Mouse (Mus musculus): ENCODE measurements around the gene Gpha2. TPM values are rescaled to one million over a fixed set of nuclear protein-coding genes. Genes with fewer than 3 reads are reported as not detected.

Gpha2 gene
- 0.25 and 1.1 TPM in 2 replicates for polyA plus RNA-seq (2012; rRNA removed; ENCODE audit: low replicate concordance)

DNA sequence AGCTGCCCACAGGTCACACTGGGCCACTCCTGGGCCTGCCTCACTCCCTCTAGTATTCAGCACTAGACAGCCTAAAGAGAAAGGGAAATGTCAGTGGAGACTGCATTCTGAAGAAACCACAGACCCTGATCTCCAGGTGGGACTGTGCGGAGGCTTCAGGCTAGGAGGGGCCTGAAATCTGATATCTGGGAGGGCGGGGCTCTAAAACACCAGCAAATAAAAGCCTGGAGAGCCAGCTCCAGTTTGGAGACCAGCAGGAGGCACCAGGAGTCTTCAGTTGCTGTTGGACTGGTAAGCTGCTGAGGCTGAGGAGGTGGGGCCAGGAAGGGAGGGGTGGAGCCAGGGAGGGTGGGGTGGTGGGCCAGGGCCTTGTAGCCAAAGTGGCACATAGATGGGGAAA, at the start of gene Gpha2:
Gpha2 (plus strand) TSS at position 246 of the 400 bp plus-strand sequence.

GRCm38 (mm10) chr19:6184131-6184530, 42.0 kb upstream of the Gpha2 start, which contains the start of gene Majin:
Majin (plus strand) TSS chr19:6184388.

DNA sequence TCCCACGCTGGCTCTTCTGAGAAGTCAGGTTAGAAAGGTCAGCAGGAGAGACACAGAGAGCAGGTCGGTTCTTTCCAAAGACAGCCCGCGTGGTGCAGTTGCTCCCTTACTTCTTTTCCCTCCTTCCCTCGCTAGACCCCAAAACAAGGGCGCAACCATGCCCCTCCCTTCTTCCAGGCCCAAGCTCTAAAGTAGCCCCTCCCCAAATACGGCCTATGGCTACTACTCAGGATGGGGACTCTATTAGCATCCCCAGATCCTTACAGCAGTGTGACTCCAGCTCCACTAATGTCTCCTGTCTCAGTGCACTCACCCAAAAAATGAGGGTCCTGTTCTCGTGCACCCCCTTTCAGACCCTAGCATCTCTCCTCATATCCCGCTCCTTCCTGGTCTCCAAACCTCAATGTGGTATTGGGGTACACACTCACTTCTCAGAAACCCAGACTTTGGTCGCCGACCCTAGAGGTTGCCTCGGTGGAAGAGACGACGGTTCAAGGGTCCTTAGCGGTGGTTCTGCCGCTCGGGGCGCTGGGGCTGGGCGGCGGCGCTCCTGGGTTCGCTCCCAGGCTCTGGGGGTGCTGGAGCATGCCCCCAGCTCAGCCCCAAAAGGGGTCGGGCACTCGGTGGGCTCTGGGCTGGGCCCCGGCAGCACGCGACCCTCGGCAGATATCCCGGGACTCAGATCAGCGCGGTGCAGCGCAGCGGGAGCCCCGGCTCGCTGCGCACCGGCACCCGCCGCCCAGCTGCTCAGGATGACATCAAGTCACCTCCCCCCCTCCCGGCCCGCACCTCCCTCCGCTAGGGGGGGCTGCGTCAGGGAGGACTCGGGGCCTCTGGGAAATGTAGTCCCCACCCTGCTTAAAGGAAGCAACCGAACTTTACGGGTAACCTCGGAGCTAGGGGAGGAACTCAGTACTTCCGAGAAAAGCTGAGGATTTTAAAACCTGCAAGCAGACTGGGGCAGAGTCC, 9.2 kb downstream of the Gpha2 start, which contains the start of gene Ppp2r5b:
Ppp2r5b (minus strand) TSS at position 789 of the 969 bp plus-strand sequence.

GRCm38 (mm10) chr19:6241274-6242107, 15.3 kb downstream of the Gpha2 start, which contains the start of gene Atg2a:
Atg2a (plus strand) TSS chr19:6241668.

GRCm38 (mm10) chr19:6276426-6277421, 50.5 kb downstream of the Gpha2 start, which contains the start of gene Ehd1:
Ehd1 (plus strand) TSS chr19:6276725.

Other genes with a start within 250 kb of the Gpha2 start
- not detected in 2 replicates for gene Slc22a20, start 240.2 kb upstream of the Gpha2 start, polyA plus RNA-seq (2012; rRNA removed; ENCODE audit: low replicate concordance)
- 53.6 and 106 TPM in 2 replicates for gene Capn1, start 210.5 kb upstream of the Gpha2 start, polyA plus RNA-seq (2012; rRNA removed; ENCODE audit: low replicate concordance)
- gene Syvn1, start 179.8 kb upstream of the Gpha2 start, polyA plus RNA-seq (2012; rRNA removed; ENCODE audit: low replicate concordance): 87.1 and 103 TPM in 2 replicates
- gene Mrpl49, start 168.6 kb upstream of the Gpha2 start, polyA plus RNA-seq (2012; rRNA removed; ENCODE audit: low replicate concordance): 11.4 and 11.7 TPM in 2 replicates
- 1,687 and 2,398 TPM in 2 replicates for gene Fau, start 168.5 kb upstream of the Gpha2 start, polyA plus RNA-seq (2012; rRNA removed; ENCODE audit: low replicate concordance)
- 63.5 and 115 TPM in 2 replicates for gene Znhit2, start 165.2 kb upstream of the Gpha2 start, polyA plus RNA-seq (2012; rRNA removed; ENCODE audit: low replicate concordance)
- gene Tm7sf2, start 158.0 kb upstream of the Gpha2 start, polyA plus RNA-seq (2012; rRNA removed; ENCODE audit: low replicate concordance): 57.9 and 67.5 TPM in 2 replicates
- gene Vps51, start 149.1 kb upstream of the Gpha2 start, polyA plus RNA-seq (2012; rRNA removed; ENCODE audit: low replicate concordance): 42.6 and 68.1 TPM in 2 replicates
- not detected in 2 replicates for gene Tmem262, start 146.3 kb upstream of the Gpha2 start, polyA plus RNA-seq (2012; rRNA removed; ENCODE audit: low replicate concordance)
- 0.21 and 0.28 TPM in 2 replicates for gene Gm28374, start 144.1 kb upstream of the Gpha2 start, polyA plus RNA-seq (2012; rRNA removed; ENCODE audit: low replicate concordance)
- gene Zfpl1, start 141.4 kb upstream of the Gpha2 start, polyA plus RNA-seq (2012; rRNA removed; ENCODE audit: low replicate concordance): 103 and 136 TPM in 2 replicates
- 2.0 and 2.6 TPM in 2 replicates for gene Cdca5, start 141.4 kb upstream of the Gpha2 start, polyA plus RNA-seq (2012; rRNA removed; ENCODE audit: low replicate concordance)
- gene AC131692.1, start 132.0 kb upstream of the Gpha2 start, polyA plus RNA-seq (2012; rRNA removed; ENCODE audit: low replicate concordance): not detected in 2 replicates
- gene Naaladl1, start 120.6 kb upstream of the Gpha2 start, polyA plus RNA-seq (2012; rRNA removed; ENCODE audit: low replicate concordance): 39.6 and 913 TPM in 2 replicates
- gene Sac3d1, start 107.7 kb upstream of the Gpha2 start, polyA plus RNA-seq (2012; rRNA removed; ENCODE audit: low replicate concordance): 53.0 and 57.0 TPM in 2 replicates
- 52.8 and 64.5 TPM in 2 replicates for gene Snx15, start 98.1 kb upstream of the Gpha2 start, polyA plus RNA-seq (2012; rRNA removed; ENCODE audit: low replicate concordance)
- gene Batf2, start 85.4 kb upstream of the Gpha2 start, polyA plus RNA-seq (2012; rRNA removed; ENCODE audit: low replicate concordance): 76.0 and 120 TPM in 2 replicates
- 116 and 148 TPM in 2 replicates for gene Arl2, start 84.8 kb upstream of the Gpha2 start, polyA plus RNA-seq (2012; rRNA removed; ENCODE audit: low replicate concordance)
- gene Majin, start 42.0 kb upstream of the Gpha2 start, polyA plus RNA-seq (2012; rRNA removed; ENCODE audit: low replicate concordance): 0.43 and 0.57 TPM in 2 replicates
- gene Ppp2r5b, start 9.5 kb downstream of the Gpha2 start, polyA plus RNA-seq (2012; rRNA removed; ENCODE audit: low replicate concordance): 69.7 and 212 TPM in 2 replicates
- 57.3 and 66.7 TPM in 2 replicates for gene Atg2a, start 15.3 kb downstream of the Gpha2 start, polyA plus RNA-seq (2012; rRNA removed; ENCODE audit: low replicate concordance)
- gene Ehd1, start 50.3 kb downstream of the Gpha2 start, polyA plus RNA-seq (2012; rRNA removed; ENCODE audit: low replicate concordance): 468 and 699 TPM in 2 replicates
- 35.7 and 40.2 TPM in 2 replicates for gene Cdc42bpg, start 80.1 kb downstream of the Gpha2 start, polyA plus RNA-seq (2012; rRNA removed; ENCODE audit: low replicate concordance)
- 30.8 and 32.3 TPM in 2 replicates for gene Men1, start 108.6 kb downstream of the Gpha2 start, polyA plus RNA-seq (2012; rRNA removed; ENCODE audit: low replicate concordance)
- 59.4 and 76.0 TPM in 2 replicates for gene Map4k2, start 114.8 kb downstream of the Gpha2 start, polyA plus RNA-seq (2012; rRNA removed; ENCODE audit: low replicate concordance)
- gene Sf1, start 137.3 kb downstream of the Gpha2 start, polyA plus RNA-seq (2012; rRNA removed; ENCODE audit: low replicate concordance): 183 TPM in 2 replicates
- gene Pygm, start 158.0 kb downstream of the Gpha2 start, polyA plus RNA-seq (2012; rRNA removed; ENCODE audit: low replicate concordance): 4.6 and 7.3 TPM in 2 replicates
- gene Rasgrp2, start 173.0 kb downstream of the Gpha2 start, polyA plus RNA-seq (2012; rRNA removed; ENCODE audit: low replicate concordance): 36.3 and 40.8 TPM in 2 replicates
- gene Nrxn2, start 192.4 kb downstream of the Gpha2 start, polyA plus RNA-seq (2012; rRNA removed; ENCODE audit: low replicate concordance): 2.0 and 4.5 TPM in 2 replicates

Data from duodenum, adult 2 months (tissue).